Mouse (Mus musculus): ENCODE measurements around the gene Mef2b.
"Not testable (repeated sequence)": the region's sequence is repeated elsewhere in the genome, so short reads cannot be mapped to it uniquely, and the experiment has no call there.

Gene Mef2b

GRCm38 (mm10) chr8:70179082-70179481 lies 39.6 kb downstream of the Mef2b start:
- DNase-seq (ENCODE audit: low spot score): no peak

GRCm38 (mm10) chr8:70181212-70181902 lies 41.8 kb downstream of the Mef2b start:
- DNase-seq (ENCODE audit: low spot score): no peak

- no peak for DNase-seq (ENCODE audit: low spot score)
These were observed 42.4 kb downstream of the Mef2b start for GRCm38 (mm10) chr8:70181903-70182252.

GRCm38 (mm10) chr8:70183194-70183593 lies 43.7 kb downstream of the Mef2b start:
- no peak for DNase-seq (ENCODE audit: low spot score)

- no peak for DNase-seq (ENCODE audit: low spot score)
These were observed 49.2 kb downstream of the Mef2b start for GRCm38 (mm10) chr8:70188707-70189106.

- DNase-seq (ENCODE audit: low spot score): no peak
These were observed 53.7 kb downstream of the Mef2b start for GRCm38 (mm10) chr8:70193238-70193637.

- DNase-seq (ENCODE audit: low spot score): no peak
These were observed 54.7 kb downstream of the Mef2b start for GRCm38 (mm10) chr8:70194191-70194590.

- no peak for DNase-seq (ENCODE audit: low spot score)
These were observed 56.3 kb downstream of the Mef2b start for GRCm38 (mm10) chr8:70195762-70196161.

GRCm38 (mm10) chr8:70197603-70198002 lies 58.1 kb downstream of the Mef2b start:
- DNase-seq (ENCODE audit: low spot score): no peak

GRCm38 (mm10) chr8:70200098-70200681 lies 60.7 kb downstream of the Mef2b start:
- DNase-seq (ENCODE audit: low spot score): peak; percentile 64

GRCm38 (mm10) chr8:70201417-70201816 lies 61.9 kb downstream of the Mef2b start:
- DNase-seq (ENCODE audit: low spot score): no peak

- no peak for DNase-seq (ENCODE audit: low spot score)
These were observed 63.6 kb downstream of the Mef2b start for GRCm38 (mm10) chr8:70203072-70203471.

- no peak for DNase-seq (ENCODE audit: low spot score)
These were observed 65.2 kb downstream of the Mef2b start for GRCm38 (mm10) chr8:70204757-70205156.

- no peak for DNase-seq (ENCODE audit: low spot score)
These were observed 68.6 kb downstream of the Mef2b start for GRCm38 (mm10) chr8:70208130-70208529.

GRCm38 (mm10) chr8:70210538-70210937 lies 71.0 kb downstream of the Mef2b start:
- DNase-seq (ENCODE audit: low spot score): no peak

- DNase-seq (ENCODE audit: low spot score): no peak
These were observed 71.8 kb downstream of the Mef2b start for GRCm38 (mm10) chr8:70211275-70211674.

GRCm38 (mm10) chr8:70211726-70212111 lies 72.2 kb downstream of the Mef2b start:
- no peak for DNase-seq (ENCODE audit: low spot score)

GRCm38 (mm10) chr8:70212112-70213055 lies 72.9 kb downstream of the Mef2b start, which contains the start of gene Slc25a42:
Slc25a42 (minus strand) TSS chr8:70212305.
- DNase-seq (ENCODE audit: low spot score): peak; percentile 97

- no peak for DNase-seq (ENCODE audit: low spot score)
These were observed 74.9 kb downstream of the Mef2b start for GRCm38 (mm10) chr8:70214411-70214810.

- DNase-seq (ENCODE audit: low spot score): no peak
These were observed 75.6 kb downstream of the Mef2b start for GRCm38 (mm10) chr8:70215092-70215491.

- not testable (repeated sequence) for DNase-seq (ENCODE audit: low spot score)
These were observed 76.7 kb downstream of the Mef2b start for GRCm38 (mm10) chr8:70216161-70216560.

- peak; percentile 48 for DNase-seq (ENCODE audit: low spot score)
These were observed 77.1 kb downstream of the Mef2b start for GRCm38 (mm10) chr8:70216566-70216965.

Data from layer of hippocampus, adult 9-10 months (tissue).